Mouse (Mus musculus) limb, embryonic 10.5 days (tissue): ENCODE data around the gene Cd36. TPM values are rescaled to one million over a fixed set of nuclear protein-coding genes. Genes with fewer than 3 reads are reported as not detected.
"Not testable (repeated sequence)": the region's sequence is repeated elsewhere in the genome, so short reads cannot be mapped to it uniquely, and the experiment has no call there.

Experiments
- DNase-seq: peaks from one replicate; pipeline ENCODE4 v3.0.0-alpha.2; 2017; ENCODE audit warnings: low spot score
- H3K27ac ChIP-seq: fragments of 300-500 bp; sonication (generic); 2 replicates; pipeline ENCODE4 v1.5.1; 2016; ENCODE audit warnings: mild to moderate bottlenecking
- H3K27me3 ChIP-seq: fragments of 300-500 bp; sonication (generic); 2 replicates; pipeline ENCODE4 v1.6.1; 2016; ENCODE audit warnings: low read depth, mild to moderate bottlenecking; ENCODE audit not compliant: poor library complexity, severe bottlenecking
- H3K36me3 ChIP-seq: fragments of 300-500 bp; sonication (generic); 2 replicates; pipeline ENCODE4 v1.6.1; 2016; ENCODE audit warnings: mild to moderate bottlenecking, moderate library complexity
- H3K4me1 ChIP-seq: fragments of 300-500 bp; sonication (generic); 2 replicates; pipeline ENCODE4 v1.6.1; 2016
- H3K4me3 ChIP-seq: fragments of 300-500 bp; sonication (generic); 2 replicates; pipeline ENCODE4 v1.5.1; 2016; ENCODE audit warnings: mild to moderate bottlenecking, moderate library complexity
- H3K9me3 ChIP-seq: fragments of 300-500 bp; sonication (generic); replicated peaks from 2 replicates; pipeline ENCODE4 v1.6.1; 2016; ENCODE audit warnings: mild to moderate bottlenecking
- WGBS: fragments of 180-500 bp; shearing (Covaris S2); methylation state at CpG from one replicate; pipeline ENCODE4 v1.1.7; 2016; 5-methylcytosine and 5-hydroxymethylcytosine counted together
- polyA plus RNA-seq: library from polyadenylated mRNA; unstranded; fragments of >200 nt; fragmentation: Nextera tagmentation; extraction: Ambion mirVana; gene quantifications from 2 replicates; pipeline ENCODE4 v1.2.1, GENCODE M21; 2016

Gene Cd36
- 0.48 and 0.83 TPM in 2 replicates for polyA plus RNA-seq

DNA sequence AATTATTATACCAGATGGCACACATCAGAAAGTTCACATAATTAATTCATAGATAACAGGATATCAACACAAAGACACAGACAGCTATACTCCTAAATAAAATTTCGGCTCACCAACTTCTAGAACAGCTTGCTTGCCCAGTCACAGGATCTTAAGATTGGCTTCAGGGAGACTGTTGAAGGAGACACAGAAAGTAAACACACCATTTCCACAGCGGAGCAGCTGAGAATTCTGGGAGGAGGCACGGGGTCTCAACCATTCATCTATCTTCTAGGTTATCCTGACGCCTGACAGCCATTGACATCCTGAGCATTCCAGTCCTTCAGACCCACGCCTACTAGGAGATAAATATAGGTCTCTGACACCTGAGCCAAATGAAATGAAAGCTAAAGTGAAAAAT is at the start of gene Cd36:
TSS of gene Cd36 (minus strand) at position 204 of the 400 bp plus-strand sequence.
- no peaks in the 10 kb centered on the region for H3K36me3 ChIP-seq
- H3K4me3 ChIP-seq: no peak within 1 kb of the TSS
- WGBS: 44% methylated on average over 5 of the region's 5 CpGs
- no peaks in the 10 kb centered on the region for H3K27me3 ChIP-seq
- DNase-seq: no peak
- H3K9me3 ChIP-seq: no peaks in the 10 kb centered on the region
- H3K27ac ChIP-seq: no peak within 1 kb of the TSS
- no peaks in the 10 kb centered on the region for H3K4me1 ChIP-seq

- DNase-seq: no peak
- no peaks in the 10 kb centered on the region for H3K9me3 ChIP-seq
- no peak overlapping the region for H3K27ac ChIP-seq
- no peaks in the 10 kb centered on the region for H3K4me1 ChIP-seq
- no peak overlapping the region for H3K4me3 ChIP-seq
- 90% methylated on average over 1 of the region's 1 CpGs for WGBS
- no peaks in the 10 kb centered on the region for H3K36me3 ChIP-seq
- H3K27me3 ChIP-seq: no peaks in the 10 kb centered on the region
These were observed 45.9 kb upstream of the Cd36 start for GRCm38 (mm10) chr5:17934501-17934900.

- peaks cover 11% of the 10 kb centered on the region for H3K4me1 ChIP-seq
- H3K9me3 ChIP-seq, H3K4me3 ChIP-seq, H3K36me3 ChIP-seq, H3K27me3 ChIP-seq, H3K27ac ChIP-seq, DNase-seq: not testable (repeated sequence)
- 96% methylated on average over 2 of the region's 2 CpGs for WGBS
These were observed 43.0 kb upstream of the Cd36 start for GRCm38 (mm10) chr5:17931588-17931987.

DNA sequence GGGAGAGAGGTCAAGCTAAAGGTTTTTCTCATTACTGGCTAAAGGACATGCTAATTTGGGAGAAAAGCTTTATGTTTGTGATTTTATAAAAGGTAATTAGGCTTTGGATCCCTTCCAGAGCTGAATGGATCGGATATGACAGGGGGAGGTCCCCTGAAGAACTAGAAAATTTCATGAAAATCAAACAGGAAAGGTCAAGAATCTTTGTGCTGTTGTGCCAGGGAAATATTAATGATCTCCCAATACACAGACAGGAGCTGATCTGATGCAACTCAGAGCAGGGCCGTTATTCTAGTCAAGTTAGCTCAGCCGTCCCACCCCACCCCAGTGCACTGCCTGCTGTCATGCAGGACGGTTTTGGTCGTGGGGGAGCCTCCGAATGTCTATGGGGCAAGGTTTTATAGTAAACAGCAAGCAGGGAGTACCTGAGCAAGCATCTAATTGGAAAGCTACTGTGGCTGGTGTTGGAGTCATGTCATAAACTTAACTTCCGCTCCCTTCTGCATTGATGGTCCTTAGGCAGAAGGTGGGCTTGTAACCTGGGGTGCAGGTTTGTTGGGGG is 40.5 kb upstream of the Cd36 start:
- DNase-seq: no peak
- H3K27me3 ChIP-seq: no peaks in the 10 kb centered on the region
- H3K4me3 ChIP-seq: no peak overlapping the region
- H3K27ac ChIP-seq: no peak overlapping the region
- H3K4me1 ChIP-seq: peaks cover 11% of the 10 kb centered on the region
- no peaks in the 10 kb centered on the region for H3K36me3 ChIP-seq
- 68% methylated on average over 7 of the region's 7 CpGs for WGBS
- no peaks in the 10 kb centered on the region for H3K9me3 ChIP-seq

- 57% methylated on average over 4 of the region's 4 CpGs for WGBS
- peaks cover 11% of the 10 kb centered on the region for H3K4me1 ChIP-seq
- no peak overlapping the region for H3K27ac ChIP-seq
- no peaks in the 10 kb centered on the region for H3K27me3 ChIP-seq
- H3K9me3 ChIP-seq: no peaks in the 10 kb centered on the region
- H3K36me3 ChIP-seq: no peaks in the 10 kb centered on the region
- H3K4me3 ChIP-seq: no peak overlapping the region
- no peak for DNase-seq
These were observed 39.9 kb upstream of the Cd36 start for GRCm38 (mm10) chr5:17928471-17928870.

- Histone ChIP-seq H3K9me3 (no peaks in the 10 kb centered on the region), H3K27ac (no peak overlapping the region), H3K27me3 (no peaks in the 10 kb centered on the region), H3K36me3 (no peaks in the 10 kb centered on the region), H3K4me1 (peaks cover 9% of the 10 kb centered on the region), H3K4me3 (no peak overlapping the region)
- 57% methylated on average over 2 of the region's 2 CpGs for WGBS
- DNase-seq: no peak
These were observed 35.5 kb upstream of the Cd36 start for GRCm38 (mm10) chr5:17924085-17924518.

- no peaks in the 10 kb centered on the region for H3K36me3 ChIP-seq
- no peaks in the 10 kb centered on the region for H3K9me3 ChIP-seq
- H3K4me1 ChIP-seq: peaks cover 7% of the 10 kb centered on the region; the same call in 1 of the 2 replicates
- no peaks in the 10 kb centered on the region for H3K27me3 ChIP-seq
- no peak for DNase-seq
- H3K27ac ChIP-seq: no peak overlapping the region
- H3K4me3 ChIP-seq: no peak overlapping the region
- 88% methylated on average over 3 of the region's 3 CpGs for WGBS
These were observed 35.0 kb upstream of the Cd36 start for GRCm38 (mm10) chr5:17923648-17924047.

GRCm38 (mm10) chr5:17918966-17919365 is 30.4 kb upstream of the Cd36 start:
- no peak overlapping the region for H3K27ac ChIP-seq
- H3K4me3 ChIP-seq: no peak overlapping the region
- no peaks in the 10 kb centered on the region for H3K27me3 ChIP-seq
- no peaks in the 10 kb centered on the region for H3K9me3 ChIP-seq
- DNase-seq: no peak
- no peaks in the 10 kb centered on the region for H3K4me1 ChIP-seq
- WGBS: 88% methylated on average over 5 of the region's 5 CpGs
- H3K36me3 ChIP-seq: no peaks in the 10 kb centered on the region

- H3K4me3 ChIP-seq: no peak overlapping the region
- H3K4me1 ChIP-seq: 0 out of 2 replicates have a peak, but pooled peaks cover 4% of the 10 kb centered on the region
- 41% methylated on average over 7 of the region's 7 CpGs for WGBS
- no peak for DNase-seq
- H3K27ac ChIP-seq: no peak overlapping the region
- no peaks in the 10 kb centered on the region for H3K27me3 ChIP-seq
- no peaks in the 10 kb centered on the region for H3K36me3 ChIP-seq
- no peaks in the 10 kb centered on the region for H3K9me3 ChIP-seq
These were observed 16.2 kb upstream of the Cd36 start for GRCm38 (mm10) chr5:17904766-17905165.

DNA sequence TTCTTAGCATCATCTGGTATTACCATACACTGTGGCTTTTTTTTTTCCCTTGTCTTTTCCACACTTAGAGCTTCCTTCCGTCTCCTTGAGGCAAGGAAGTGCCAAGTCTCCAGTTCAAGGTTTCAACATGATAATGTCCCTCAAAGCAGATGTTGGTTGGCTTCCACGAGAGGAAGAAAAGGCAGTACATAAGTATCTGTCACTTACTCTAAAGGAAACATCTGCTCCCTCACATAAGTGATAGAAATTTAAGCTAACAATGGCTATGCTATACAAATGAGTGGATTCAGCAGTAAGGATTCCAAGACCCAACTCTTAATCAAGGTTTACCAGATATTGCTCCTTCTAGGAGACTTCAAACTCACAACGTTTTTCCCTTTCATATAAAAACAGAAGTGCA is 10.3 kb upstream of the Cd36 start:
- Histone ChIP-seq H3K27me3 (no peaks in the 10 kb centered on the region), H3K36me3 (no peaks in the 10 kb centered on the region), H3K4me1 (0 out of 2 replicates have a peak, but pooled peaks cover 4% of the 10 kb centered on the region), H3K4me3 (no peak overlapping the region), H3K27ac (no peak overlapping the region), H3K9me3 (no peaks in the 10 kb centered on the region)
- no peak for DNase-seq
- WGBS: 73% methylated on average over 3 of the region's 3 CpGs

GRCm38 (mm10) chr5:17897641-17898040 is 9.0 kb upstream of the Cd36 start:
- 94% methylated on average over 5 of the region's 5 CpGs for WGBS
- H3K4me1 ChIP-seq, H3K9me3 ChIP-seq, H3K36me3 ChIP-seq, H3K27me3 ChIP-seq, H3K4me3 ChIP-seq, H3K27ac ChIP-seq, DNase-seq: not testable (repeated sequence)

DNA sequence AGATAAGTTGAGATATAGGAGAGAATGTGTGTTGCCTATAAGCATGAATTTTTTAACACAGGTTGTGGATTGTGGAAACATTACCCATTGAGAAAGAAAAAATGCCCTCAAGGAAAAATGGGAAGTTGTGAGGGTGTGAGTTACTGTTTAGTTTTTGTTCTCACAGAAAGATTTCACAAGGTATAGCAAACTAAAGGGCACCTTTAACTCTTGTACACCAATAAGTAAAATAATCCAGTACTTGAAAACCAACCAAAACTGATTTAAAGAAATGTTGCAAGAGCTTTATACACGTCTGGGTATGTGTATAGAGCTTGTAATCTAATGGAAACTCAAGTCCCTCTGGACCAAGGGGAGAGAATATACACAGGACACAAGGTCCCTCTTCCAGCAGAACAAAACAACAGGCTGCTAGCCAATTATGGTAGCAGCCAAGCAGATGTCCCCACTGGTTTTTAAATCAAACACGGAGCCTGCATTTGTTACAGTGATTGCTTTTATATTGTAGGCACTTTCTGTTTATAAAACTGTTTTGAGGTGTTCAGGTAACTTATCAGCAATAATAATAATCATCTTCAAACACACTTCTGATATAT is 5.1 kb upstream of the Cd36 start:
- Histone ChIP-seq H3K27ac (no peak overlapping the region), H3K4me3 (no peak overlapping the region), H3K36me3 (no peaks in the 10 kb centered on the region), H3K27me3 (no peaks in the 10 kb centered on the region), H3K4me1 (no peaks in the 10 kb centered on the region), H3K9me3 (no peaks in the 10 kb centered on the region)
- DNase-seq: no peak
- WGBS: 81% methylated on average over 2 of the region's 2 CpGs

- no peaks in the 10 kb centered on the region for H3K27me3 ChIP-seq
- no peak overlapping the region for H3K27ac ChIP-seq
- WGBS: 93% methylated on average over 1 of the region's 1 CpGs
- no peak overlapping the region for H3K4me3 ChIP-seq
- no peaks in the 10 kb centered on the region for H3K9me3 ChIP-seq
- no peak for DNase-seq
- no peaks in the 10 kb centered on the region for H3K4me1 ChIP-seq
- no peaks in the 10 kb centered on the region for H3K36me3 ChIP-seq
These were observed 690 bp upstream of the Cd36 start for GRCm38 (mm10) chr5:17889291-17889690.

- H3K4me3 ChIP-seq: no peak overlapping the region
- no peaks in the 10 kb centered on the region for H3K36me3 ChIP-seq
- H3K9me3 ChIP-seq: no peaks in the 10 kb centered on the region
- H3K27ac ChIP-seq: no peak overlapping the region
- no peak for DNase-seq
- 93% methylated on average over 3 of the region's 3 CpGs for WGBS
- H3K4me1 ChIP-seq: no peaks in the 10 kb centered on the region
- no peaks in the 10 kb centered on the region for H3K27me3 ChIP-seq
These were observed 2.2 kb downstream of the Cd36 start for GRCm38 (mm10) chr5:17886377-17886776.
